Mouse (Mus musculus): ENCODE results near the gene Ywhae. TPM values are rescaled to one million over a fixed set of nuclear protein-coding genes. Genes with fewer than 3 reads are reported as not detected.

The Ywhae gene
- polyA plus RNA-seq, 2 experiments from 2014 or later = 479 to 486 TPM

- ATAC-seq = no peak
These were observed 63.4 kb downstream of the Ywhae start, which contains the start of gene Doc2b for GRCm38 (mm10) chr11:75796029-75796445. Gene Doc2b (minus strand): TSS chr11:75796049.

DNA sequence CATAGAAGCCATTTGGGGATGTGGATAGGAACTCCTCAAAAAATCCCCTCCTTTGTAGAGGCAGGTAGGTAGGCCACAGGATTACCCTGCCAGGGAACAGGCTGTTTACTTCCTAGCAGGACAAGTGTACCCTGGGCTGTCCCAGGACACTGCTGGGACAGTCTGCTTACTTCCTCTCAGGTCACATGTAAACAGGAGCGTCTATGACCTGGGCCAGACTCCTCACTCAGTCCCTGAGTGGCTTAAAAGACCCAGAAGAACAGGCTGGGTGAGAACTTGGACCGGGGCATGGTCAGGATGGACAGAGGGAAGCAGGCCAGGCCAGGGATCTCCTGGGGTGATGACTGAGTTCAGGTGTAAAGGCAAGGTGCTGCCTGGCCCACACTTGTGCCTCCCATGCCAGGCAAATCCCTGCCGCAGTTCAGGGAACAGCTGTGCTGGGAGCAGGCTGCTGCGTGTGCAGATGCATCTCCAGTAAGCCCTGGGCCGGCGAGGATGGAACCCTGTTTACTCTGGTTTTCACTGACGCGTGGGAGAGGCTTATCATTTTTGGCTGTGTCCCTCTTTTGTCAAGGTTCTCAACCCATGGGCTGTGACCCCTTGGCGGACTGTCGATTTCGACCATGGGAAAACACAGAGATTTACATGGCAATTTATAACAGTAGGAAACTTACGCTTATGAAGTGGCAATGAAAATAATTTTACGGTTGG is 64.0 kb downstream of the Ywhae start:
- no peak for ATAC-seq

DNA sequence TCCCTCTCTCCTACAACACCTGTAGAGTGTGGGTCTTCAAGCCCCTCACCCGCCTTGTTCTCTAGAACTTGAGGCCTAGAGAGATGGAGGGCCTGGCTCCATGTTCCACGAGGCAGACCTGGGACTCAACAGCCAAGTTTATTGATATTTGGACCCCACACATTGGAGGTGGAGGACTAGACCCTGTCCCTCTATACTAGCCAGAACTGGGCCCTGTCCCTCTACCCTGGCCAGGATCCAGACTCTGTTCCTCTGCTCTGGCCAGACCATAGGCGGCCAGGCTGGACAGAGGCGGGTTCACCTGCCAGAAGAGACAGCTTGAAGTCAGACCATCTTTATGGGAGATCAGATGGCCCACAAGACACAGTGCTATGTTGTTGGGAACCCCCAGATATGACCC is 68.7 kb downstream of the Ywhae start:
- no peak for ATAC-seq

DNA sequence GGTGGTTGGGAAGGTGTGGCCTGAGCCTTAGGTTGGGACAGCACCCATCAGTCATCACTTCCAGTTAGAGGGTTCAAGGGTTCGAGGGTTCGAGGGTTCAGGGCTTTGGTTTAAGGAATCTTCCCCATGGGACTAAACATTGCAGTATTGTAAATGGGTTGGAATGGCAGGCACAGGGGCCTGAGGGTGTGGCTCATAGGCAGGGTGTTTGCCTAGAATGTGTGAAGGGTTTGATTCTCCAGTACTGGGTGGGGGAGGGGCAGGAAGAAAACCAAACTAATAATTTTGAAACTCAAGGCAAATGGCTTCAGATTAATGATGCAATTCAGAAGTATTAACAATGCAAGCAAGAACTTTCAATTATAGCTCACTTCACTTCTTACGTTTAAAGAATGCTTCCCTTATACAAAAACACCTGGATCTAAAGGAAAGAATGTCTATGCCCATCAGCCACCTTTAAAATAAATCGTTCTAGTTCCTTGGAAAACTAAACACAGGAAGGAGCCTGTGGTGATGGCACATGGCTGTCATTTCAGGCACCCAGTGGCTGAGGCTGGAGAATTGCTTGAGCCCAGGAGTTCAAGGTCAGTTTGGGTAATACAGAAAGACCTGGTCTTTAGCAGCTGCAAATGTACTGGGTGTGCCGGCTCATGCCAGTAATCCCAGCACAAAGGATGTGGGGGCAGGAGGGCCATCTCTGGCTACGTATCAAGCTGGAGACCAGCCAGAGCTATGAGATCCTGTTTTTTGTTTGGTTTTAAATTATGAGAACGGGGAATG is 69.3 kb downstream of the Ywhae start:
- no peak for ATAC-seq

- ATAC-seq = no peak
These were observed 74.8 kb downstream of the Ywhae start for GRCm38 (mm10) chr11:75807486-75807885.

DNA sequence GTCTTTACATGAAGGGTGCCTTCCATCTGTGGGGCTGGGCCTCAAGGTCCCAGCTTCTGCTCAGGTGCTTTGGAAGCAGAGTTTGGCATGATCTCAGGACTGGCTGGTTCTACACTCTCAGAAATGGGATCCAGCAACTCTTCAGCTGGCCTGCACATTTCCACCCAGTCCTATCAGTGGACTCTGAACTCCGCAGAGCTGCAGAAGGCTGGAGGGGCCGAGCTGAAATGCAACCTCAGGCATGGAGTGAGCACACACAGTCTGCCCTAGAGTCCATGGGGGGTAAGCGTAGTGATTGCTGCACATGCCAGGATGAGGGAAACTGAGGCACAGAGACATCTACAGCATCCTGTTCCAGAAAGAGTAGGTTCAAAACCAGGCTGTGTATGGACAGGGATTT is 77.9 kb downstream of the Ywhae start:
- ATAC-seq = no peak

DNA sequence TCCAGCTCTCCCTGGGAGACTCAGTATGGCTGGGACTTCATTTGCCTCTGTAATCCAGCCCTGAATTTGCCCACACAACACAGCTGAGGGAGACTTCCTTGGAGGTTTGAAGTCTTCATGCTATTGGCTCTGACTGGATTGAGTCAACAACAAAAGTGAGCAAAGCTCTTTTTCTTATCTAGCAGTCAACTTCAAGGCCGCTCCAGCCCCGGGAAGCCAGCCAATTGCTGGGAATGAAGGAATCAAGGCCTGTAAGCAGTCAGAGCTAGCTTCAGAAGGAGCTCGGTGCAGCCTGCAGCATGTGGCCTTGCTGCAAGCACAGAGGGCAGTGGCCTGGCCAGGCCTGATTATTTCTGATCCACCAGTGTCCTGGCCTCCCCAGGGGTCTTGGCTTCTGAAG is 79.2 kb downstream of the Ywhae start:
- no peak for ATAC-seq

DNA sequence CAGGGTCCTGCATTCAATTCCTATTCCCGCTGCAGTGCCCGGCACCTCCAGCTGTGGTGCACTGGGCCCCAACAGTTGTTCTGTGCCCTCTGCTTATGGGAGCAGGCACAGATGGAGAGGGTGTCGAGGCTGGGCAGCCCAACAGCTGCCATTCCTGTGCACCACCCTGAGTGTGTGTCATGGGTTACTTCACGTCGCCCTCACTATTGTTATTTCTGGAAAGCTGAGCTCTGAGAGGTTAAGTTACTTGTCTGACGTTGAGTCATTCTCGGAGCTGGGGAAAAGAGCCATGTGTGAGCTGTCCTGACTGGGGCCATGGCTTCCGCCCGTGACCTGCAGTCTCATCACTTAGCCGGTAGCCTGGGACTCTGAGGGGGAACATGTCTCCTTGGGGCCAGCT is 80.4 kb downstream of the Ywhae start:
- ATAC-seq = no peak

Other genes starting within 250 kb of the Ywhae start
- 10 to 100 TPM; 33.9 to 38.7 TPM for gene Prpf8, start 246.1 kb upstream of the Ywhae start, polyA plus RNA-seq (2017; shearing (Covaris generic))
- gene Rilp, start 222.8 kb upstream of the Ywhae start, polyA plus RNA-seq (2017; shearing (Covaris generic)) = not detected
- gene Scarf1, start 219.3 kb upstream of the Ywhae start, polyA plus RNA-seq (2017; shearing (Covaris generic)) = under 1 TPM; 0.42 to 0.47 TPM
- gene Slc43a2, start 201.2 kb upstream of the Ywhae start, polyA plus RNA-seq (2017; shearing (Covaris generic)) = 10 to 100 TPM; 18.3 to 18.7 TPM
- 10 to 100 TPM; 24.3 to 47.6 TPM for gene Pitpna, start 144.8 kb upstream of the Ywhae start, polyA plus RNA-seq (2017; shearing (Covaris generic))
- gene Inpp5k, start 101.9 kb upstream of the Ywhae start, polyA plus RNA-seq (2017; shearing (Covaris generic)) = 100 to 1,000 TPM; 109 to 120 TPM
- 10 to 100 TPM; 15.7 to 25.1 TPM for gene Myo1c, start 82.4 kb upstream of the Ywhae start, polyA plus RNA-seq (2017; shearing (Covaris generic))
- gene Crk, start 53.6 kb upstream of the Ywhae start, polyA plus RNA-seq (2017; shearing (Covaris generic)) = 10 to 100 TPM; 12.0 to 13.8 TPM
- not detected for gene Doc2b, start 63.2 kb downstream of the Ywhae start, polyA plus RNA-seq (2017; shearing (Covaris generic))
- gene Rph3al, start 205.6 kb downstream of the Ywhae start, polyA plus RNA-seq (2017; shearing (Covaris generic)) = 1 to 10 TPM; 5.9 to 8.0 TPM

Measured in activated CD4-positive, CD25-positive, alpha-beta regulatory T cell, adult 4 months (primary cell).